Mouse (Mus musculus) liver, adult (tissue): ENCODE data around the gene Spata3.

ENCODE experiments used
- GATA4 ChIP-seq: IDR thresholded peaks from 2 replicates; pipeline ENCODE4 v1.6.1; 2014; ENCODE audit warnings: mild to moderate bottlenecking, low read length; ENCODE audit not compliant: insufficient replicate concordance

The Spata3 gene

DNA sequence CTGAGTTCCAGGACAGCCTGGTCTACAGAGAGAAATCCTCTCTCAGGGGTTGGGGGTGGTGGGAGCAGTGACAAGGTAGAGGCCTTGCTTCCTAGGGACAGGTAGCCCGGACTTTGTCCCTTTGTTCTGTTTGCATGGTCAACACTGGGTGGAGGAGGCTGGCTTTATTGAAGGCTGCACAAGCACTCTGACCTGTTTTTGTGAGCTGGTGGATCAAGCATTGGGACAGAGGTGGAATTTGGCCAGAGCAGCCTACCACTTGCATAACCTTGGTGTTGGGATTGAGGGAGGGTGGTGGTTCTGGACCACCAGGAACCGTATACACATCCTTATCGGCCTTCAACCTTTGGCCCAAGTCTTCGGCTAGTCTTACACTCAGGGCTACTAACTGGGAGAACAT, 39.7 kb downstream of the Spata3 start:
- TF ChIP-seq GATA4 = no peak

DNA sequence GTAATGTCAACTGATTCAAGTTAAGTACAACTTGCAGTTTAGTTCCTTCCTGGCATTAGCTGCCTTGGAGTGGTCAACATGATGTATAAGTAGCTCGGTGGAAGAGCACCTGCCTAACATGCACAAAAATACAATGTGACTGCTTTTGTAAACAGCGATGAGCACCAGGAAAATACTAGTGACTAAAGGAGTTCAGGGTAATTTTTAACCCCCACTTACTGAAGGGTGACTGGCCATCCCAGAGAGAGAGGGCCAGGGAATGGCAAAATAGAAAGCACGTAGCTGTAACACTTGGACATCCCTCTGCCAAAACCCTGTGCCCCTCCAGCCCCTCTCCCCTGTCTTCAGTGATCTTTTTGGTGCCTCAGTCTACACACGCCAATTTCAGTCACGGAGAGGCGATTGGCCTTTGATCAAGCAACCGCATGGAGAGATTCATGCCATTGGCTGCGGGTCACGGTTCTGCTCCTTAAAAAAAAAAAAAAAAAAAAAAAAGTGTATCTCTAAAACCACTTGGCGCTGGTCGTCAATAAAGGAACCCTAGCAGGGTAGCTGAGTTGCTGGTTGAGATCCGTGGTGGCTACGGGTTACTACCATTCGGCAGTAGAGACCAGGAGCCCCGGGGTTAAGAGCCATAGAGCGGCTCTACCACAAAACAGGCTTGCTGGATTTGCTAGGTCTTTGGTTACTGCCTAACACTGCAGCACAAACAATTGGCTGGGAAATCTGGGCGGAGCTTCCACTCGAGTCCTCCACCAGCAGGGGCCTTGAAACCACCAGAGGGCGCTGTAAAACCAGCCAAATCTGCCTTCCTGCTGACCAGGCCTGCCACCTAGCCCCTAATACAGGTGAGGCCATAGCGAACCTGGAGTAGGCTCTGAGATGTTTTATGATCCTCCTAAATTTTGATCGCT, 42.5 kb downstream of the Spata3 start:
- TF ChIP-seq GATA4 = no peak

DNA sequence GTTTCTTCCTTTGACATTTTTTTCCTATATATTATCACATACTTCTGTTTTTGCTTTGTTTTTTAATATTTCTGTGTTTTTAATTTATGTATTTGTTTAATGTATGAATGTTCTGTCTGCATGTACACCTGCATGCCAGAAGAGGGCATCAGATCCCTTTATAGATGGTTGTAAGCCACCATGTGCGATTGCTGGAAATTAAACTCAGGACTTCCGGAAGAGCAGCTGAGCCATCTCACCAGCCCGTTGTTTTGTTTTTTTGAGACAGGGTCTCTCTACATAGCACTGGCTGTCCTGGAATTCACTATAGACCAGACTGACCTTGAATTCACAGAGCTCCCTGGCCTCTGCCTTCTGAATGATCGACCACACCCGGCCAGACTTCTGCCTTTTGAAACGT, 45.9 kb downstream of the Spata3 start:
- no peak for TF ChIP-seq GATA4

DNA sequence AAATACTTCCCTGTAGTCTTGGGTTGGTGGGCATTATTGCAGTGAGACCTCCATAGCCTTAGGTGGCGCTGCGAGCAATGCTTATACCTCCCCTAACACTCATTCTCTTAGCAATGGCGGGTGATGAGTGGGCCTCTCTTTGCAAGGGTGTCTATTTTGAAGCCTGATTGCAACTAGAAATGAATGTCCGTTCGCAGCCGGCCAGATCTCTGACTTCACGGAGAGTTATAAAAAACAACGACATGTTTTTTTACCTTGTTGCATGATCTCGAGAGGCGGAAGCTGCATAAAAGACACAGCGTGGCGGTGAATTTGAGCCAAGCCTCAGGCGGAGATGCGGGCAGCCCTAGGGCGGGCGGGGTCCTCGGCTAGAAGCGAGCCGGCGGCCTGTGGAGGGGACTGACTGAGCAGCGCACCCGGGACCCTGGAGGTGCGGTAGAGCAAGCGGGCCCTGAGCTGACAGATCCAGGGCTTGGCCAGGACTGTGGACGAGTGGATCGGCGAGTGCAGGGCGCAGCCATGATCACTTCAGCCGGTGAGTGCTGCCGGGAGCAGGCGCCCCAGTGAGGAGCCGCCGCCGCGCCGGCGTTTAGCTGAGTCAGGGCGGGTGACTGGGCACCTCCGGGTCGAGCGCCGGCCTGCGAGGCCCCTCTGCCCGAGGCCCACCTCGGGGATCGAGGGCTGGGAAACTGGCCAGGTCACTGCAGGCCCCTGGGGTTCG, 47.8 kb downstream of the Spata3 start, which contains the start of gene Psmd1:
Gene Psmd1 (plus strand): TSS at position 117 of the 721 bp plus-strand sequence.
- TF ChIP-seq GATA4 = no peak; the same call in 1 of the 2 replicates

DNA sequence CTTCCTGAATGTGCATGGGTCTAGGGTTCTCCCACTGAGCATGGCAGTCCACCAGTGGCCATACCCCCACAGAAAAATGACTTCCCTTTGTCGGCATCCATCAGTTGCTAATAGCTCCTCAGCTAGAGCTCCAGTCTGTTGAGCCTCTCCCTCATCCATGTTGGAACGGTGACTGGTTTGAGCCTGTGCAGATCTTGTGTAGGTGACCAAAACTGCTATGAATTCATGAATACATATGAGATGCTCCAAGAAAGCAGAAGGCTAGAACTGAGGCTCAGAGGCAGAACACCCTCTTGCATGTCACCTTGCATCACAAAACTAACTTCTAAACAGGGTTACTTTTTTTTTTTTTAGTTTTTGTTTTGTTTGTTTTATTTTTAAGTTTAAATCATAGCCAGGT, 59.9 kb downstream of the Spata3 start:
- TF ChIP-seq GATA4 = no peak
